Mouse (Mus musculus) midbrain, postnatal 0 days (tissue): ENCODE data around the gene Cd164. TPM values are rescaled to one million over a fixed set of nuclear protein-coding genes. Genes with fewer than 3 reads are reported as not detected.

Source experiments
- ATAC-seq: fragments of 200-750 bp; cut with Nextera tagmentation; 2 replicates; pipeline ENCODE4 v1.8.0; 2017; ENCODE audit warnings: moderate number of reproducible peaks, mild to moderate bottlenecking, moderate TSS enrichment, moderate library complexity; ENCODE audit not compliant: low FRiP score
- DNase-seq: peaks from one replicate; pipeline ENCODE4 v3.0.0-alpha.2; 2015; ENCODE audit warnings: low spot score
- H3K27ac ChIP-seq: fragments of 300-500 bp; sonication (generic); 2 replicates; pipeline ENCODE4 v1.5.1; 2014; ENCODE audit warnings: low read depth, mild to moderate bottlenecking, low read length, mixed read lengths
- H3K27me3 ChIP-seq: fragments of 300-500 bp; sonication (generic); 2 replicates; pipeline ENCODE4 v1.6.1; 2014; ENCODE audit warnings: low read length, control low read depth, mixed read lengths; ENCODE audit not compliant: insufficient read depth
- H3K36me3 ChIP-seq: fragments of 300-500 bp; sonication (generic); 2 replicates; pipeline ENCODE4 v1.6.1; 2014; ENCODE audit warnings: low read length, control low read depth, mixed read lengths; ENCODE audit not compliant: insufficient read depth
- H3K4me1 ChIP-seq: fragments of 300-500 bp; sonication (generic); 2 replicates; pipeline ENCODE4 v1.6.1; 2014; ENCODE audit warnings: mild to moderate bottlenecking, control low read depth, antibody characterized with exemption, low read length, mixed read lengths; ENCODE audit not compliant: insufficient read depth
- H3K4me2 ChIP-seq: fragments of 300-500 bp; sonication (generic); 2 replicates; pipeline ENCODE4 v1.6.1; 2014; ENCODE audit warnings: low read depth, mild to moderate bottlenecking, low read length, mixed read lengths; ENCODE audit not compliant: poor library complexity, severe bottlenecking
- H3K4me3 ChIP-seq: fragments of 300-500 bp; sonication (generic); 2 replicates; pipeline ENCODE4 v1.5.1; 2014; ENCODE audit warnings: low read depth, mild to moderate bottlenecking, low read length, moderate library complexity
- H3K9ac ChIP-seq: fragments of 300-500 bp; sonication (generic); replicated peaks from 2 replicates; pipeline ENCODE4 v1.6.1; 2014; ENCODE audit warnings: mild to moderate bottlenecking, low read length, moderate library complexity, mixed read lengths; ENCODE audit not compliant: poor library complexity, severe bottlenecking
- H3K9me3 ChIP-seq: fragments of 300-500 bp; sonication (generic); 2 replicates; pipeline ENCODE4 v1.6.1; 2016; ENCODE audit warnings: low read length, control low read depth
- CTCF ChIP-seq: IDR thresholded peaks from 2 replicates; pipeline ENCODE4 v1.5.1; 2016; ENCODE audit warnings: antibody characterized with exemption, mild to moderate bottlenecking
- WGBS: fragments of 180-500 bp; shearing (Covaris S2); extraction: QIAGEN DNeasy Blood & Tissue Kit; methylation state at CpG from one replicate; pipeline ENCODE4 v1.1.7; 2014; 5-methylcytosine and 5-hydroxymethylcytosine counted together
- polyA plus RNA-seq: library from polyadenylated mRNA; unstranded; fragments of >200 nt; fragmentation: Nextera tagmentation; extraction: Ambion mirVana; gene quantifications from 2 replicates; pipeline ENCODE4 v1.2.1, GENCODE M21; 2015
- total RNA-seq: library from RNA; depleted of rRNA; stranded (reverse); fragments of >200 nt; gene quantifications from 2 replicates; pipeline ENCODE4 v1.2.3, GENCODE M21; 2014; rRNA removed

Gene Cd164
- total and polyA plus RNA-seq, 2 experiments from 2014 or later: 29.3 to 48.2 TPM

DNA sequence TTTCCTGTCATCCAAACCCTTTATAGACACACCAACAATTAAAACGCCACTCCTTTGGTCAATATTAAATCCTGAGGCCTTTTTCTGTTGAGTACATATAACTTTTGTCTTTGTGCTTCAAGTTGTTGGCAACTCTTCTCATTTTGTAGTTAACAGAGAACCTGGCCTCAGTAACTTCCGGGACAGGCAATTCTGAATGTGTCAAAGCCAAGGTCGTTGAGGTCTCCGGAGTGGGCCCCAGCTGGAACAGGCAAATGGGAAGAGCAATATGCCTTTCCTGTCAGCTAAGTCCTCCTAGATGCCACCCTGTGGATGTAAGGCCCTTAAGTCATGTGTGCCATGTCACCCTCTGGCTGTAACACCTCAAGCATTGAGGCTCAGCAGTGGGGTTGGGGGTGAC lies 61.2 kb downstream of the Cd164 start:
- ATAC-seq: no peak
- TF ChIP-seq CTCF: no peak
- Histone ChIP-seq H3K4me1 (no peaks in the 10 kb centered on the region), H3K27ac (no peak overlapping the region), H3K4me3 (no peak overlapping the region), H3K9me3 (no peaks in the 10 kb centered on the region), H3K4me2 (no peak overlapping the region), H3K27me3 (no peaks in the 10 kb centered on the region), H3K9ac (no peak overlapping the region), H3K36me3 (no peaks in the 10 kb centered on the region)
- WGBS: 88% methylated on average over 4 of the region's 4 CpGs
- DNase-seq: no peak

Other genes with a start within 250 kb of the Cd164 start
- 30.1 and 36.4 TPM in 2 replicates for gene Fig4, start 216.2 kb upstream of the Cd164 start, total RNA-seq
- 31.0 and 32.9 TPM in 2 replicates for gene Fig4, start 216.2 kb upstream of the Cd164 start, polyA plus RNA-seq
- gene Ak9, start 215.4 kb upstream of the Cd164 start, total RNA-seq: 0.11 and 0.14 TPM in 2 replicates
- gene Ak9, start 215.4 kb upstream of the Cd164 start, polyA plus RNA-seq: 0.16 and 0.19 TPM in 2 replicates
- 17.2 and 22.3 TPM in 2 replicates for gene Zbtb24, start 69.0 kb upstream of the Cd164 start, total RNA-seq
- 15.5 and 15.8 TPM in 2 replicates for gene Zbtb24, start 69.0 kb upstream of the Cd164 start, polyA plus RNA-seq
- 24.1 and 24.6 TPM in 2 replicates for gene Mical1, start 43.1 kb upstream of the Cd164 start, total RNA-seq
- 18.7 and 21.2 TPM in 2 replicates for gene Mical1, start 43.1 kb upstream of the Cd164 start, polyA plus RNA-seq
- gene Smpd2, start 29.0 kb upstream of the Cd164 start, total RNA-seq: 34.4 and 36.9 TPM in 2 replicates
- 43.5 and 44.0 TPM in 2 replicates for gene Smpd2, start 29.0 kb upstream of the Cd164 start, polyA plus RNA-seq
- gene Ppil6, start 29.0 kb upstream of the Cd164 start, total RNA-seq: 1.8 and 2.3 TPM in 2 replicates
- gene Ppil6, start 29.0 kb upstream of the Cd164 start, polyA plus RNA-seq: 4.7 and 5.3 TPM in 2 replicates
- 1.7 and 2.4 TPM in 2 replicates for gene Ccdc162, start 197.2 kb downstream of the Cd164 start, total RNA-seq
- 0.63 and 0.64 TPM in 2 replicates for gene Ccdc162, start 197.2 kb downstream of the Cd164 start, polyA plus RNA-seq